Mouse (Mus musculus) layer of hippocampus, adult 18-20 months (tissue): ENCODE results near the gene Ccdc40. TPM values are rescaled to one million over a fixed set of nuclear protein-coding genes. Genes with fewer than 3 reads are reported as not detected.
"Not testable (repeated sequence)": the region's sequence is repeated elsewhere in the genome, so short reads cannot be mapped to it uniquely, and the experiment has no call there.

Experiments
- DNase-seq, 2 experiments: peaks; one replicate each; pipeline ENCODE4 v3.0.0; 2022; ENCODE audit warnings: low spot score in 2 of 2
- total RNA-seq, 2 experiments: library from RNA; stranded (reverse); gene quantifications; 2 replicates each; pipeline ENCODE4 v1.2.3; 2021

Gene Ccdc40
- total RNA-seq, 2 experiments from 2014 or later, result 2.3 to 2.7 TPM

DNA sequence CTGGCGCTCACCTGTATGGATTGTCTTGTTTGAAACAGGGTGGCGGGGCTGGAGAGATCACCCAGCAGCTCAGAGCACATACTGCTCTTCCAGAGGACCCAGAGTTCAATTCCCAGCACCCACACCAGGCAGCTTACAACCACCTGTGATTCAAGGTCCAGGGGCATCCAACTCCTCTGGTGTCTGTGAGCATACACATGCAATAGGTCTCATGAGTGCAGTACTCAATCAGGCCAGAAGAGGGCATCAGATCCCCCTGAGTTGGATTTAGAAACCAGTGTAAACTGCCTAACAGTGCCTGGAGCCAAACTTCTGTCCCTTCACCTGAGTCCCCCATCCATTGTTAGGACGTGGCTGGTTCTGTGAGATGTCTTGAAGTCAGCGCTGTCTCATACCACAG lies 7.2 kb downstream of the Ccdc40 start:
- peak in 1 of 2 experiments; percentile 63 for DNase-seq

DNA sequence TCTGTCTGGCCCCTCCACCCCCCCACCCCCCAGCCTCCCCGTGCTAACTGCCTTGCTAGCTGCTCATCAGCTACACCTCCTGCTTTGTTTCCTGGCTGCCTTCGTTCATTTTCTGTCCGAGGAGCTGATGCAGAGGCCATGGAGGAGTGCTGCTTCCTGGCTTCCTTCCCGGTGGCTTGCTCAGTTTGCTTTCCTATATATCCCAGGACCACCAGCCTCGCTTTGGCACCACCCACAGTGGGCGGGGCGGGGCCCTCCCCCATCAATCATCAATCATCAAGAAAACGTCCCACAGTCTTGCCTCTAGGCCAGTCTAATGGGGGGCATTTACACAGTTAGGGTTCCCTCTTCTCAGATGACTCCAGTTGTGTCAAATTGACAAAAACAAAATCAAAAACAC lies 8.0 kb downstream of the Ccdc40 start:
- DNase-seq, result no peak

DNA sequence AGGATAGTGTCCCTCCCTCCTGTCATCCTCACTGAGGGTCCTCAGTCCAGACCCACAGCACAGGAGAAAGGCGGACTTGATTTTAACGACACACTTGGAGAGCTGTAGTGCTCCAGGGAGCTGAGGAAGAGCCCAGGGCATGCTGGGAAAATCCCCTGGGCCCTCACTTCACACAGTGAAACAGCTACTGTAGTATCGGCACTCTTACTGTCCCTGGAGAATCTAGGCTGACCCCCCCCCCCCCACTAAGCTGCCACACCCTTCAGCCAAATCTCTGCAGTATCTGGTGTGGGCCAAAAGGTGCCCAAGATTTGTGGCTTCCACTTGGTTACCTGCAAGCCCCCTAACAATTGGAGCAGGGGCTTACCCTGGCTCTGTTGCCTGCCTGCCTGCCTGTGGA lies 8.6 kb downstream of the Ccdc40 start:
- no peak for DNase-seq

DNA sequence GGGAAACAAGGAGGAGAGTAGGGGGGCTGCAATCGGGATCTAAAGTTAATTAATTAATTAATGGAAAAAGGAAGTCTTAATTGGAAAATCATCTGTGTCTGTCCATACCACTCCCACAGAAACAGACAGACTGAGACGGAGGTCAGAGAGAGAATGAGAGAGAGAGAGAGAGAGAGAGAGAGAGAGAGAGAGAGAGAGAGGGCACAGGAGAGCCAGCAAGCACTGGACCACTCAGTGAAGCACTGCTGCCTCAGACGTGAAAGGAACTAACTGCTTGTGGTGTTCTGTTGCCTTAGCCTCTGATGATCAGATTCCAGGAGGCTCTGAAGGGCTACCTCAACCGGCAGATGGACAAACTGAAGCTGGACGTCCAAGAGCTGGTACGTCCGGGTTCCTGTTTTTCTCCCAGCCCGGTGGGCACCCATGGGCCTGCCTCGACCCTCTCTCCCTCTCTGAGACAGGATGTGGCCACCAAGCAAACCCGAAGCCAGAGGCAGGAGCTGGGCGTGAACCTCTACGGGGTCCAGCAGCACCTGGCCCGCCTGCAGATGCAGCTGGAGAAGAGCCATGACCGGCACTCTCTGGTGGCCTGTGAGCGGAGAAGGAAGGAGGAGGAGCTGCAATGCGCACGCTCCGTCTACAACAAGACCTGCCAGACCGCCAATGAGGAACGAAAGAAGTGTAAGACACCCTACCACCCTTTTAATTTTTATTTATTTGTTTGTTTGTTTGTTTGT lies 9.4 kb downstream of the Ccdc40 start:
- DNase-seq, result no peak

DNA sequence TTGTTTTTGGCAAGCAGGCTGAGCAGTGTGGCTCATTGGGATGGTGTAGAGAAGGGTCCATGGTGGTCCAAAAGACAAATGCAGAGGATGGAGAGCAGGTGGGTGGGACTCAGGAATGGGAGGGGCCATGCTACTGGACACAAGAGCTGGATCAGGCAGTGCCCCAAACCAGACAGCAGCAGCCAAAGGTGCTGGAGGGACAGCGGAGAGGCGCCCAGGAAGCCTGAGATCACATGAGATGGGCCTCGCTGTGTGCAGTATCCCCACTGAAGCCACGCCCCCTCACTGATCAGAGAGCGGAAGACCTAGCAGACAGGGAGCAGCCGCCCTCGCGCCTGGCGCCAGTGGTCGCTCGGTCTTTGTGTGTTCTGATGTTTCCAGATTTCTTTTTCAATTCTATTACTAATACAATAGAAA lies 9.9 kb downstream of the Ccdc40 start:
- DNase-seq, result no peak

DNA sequence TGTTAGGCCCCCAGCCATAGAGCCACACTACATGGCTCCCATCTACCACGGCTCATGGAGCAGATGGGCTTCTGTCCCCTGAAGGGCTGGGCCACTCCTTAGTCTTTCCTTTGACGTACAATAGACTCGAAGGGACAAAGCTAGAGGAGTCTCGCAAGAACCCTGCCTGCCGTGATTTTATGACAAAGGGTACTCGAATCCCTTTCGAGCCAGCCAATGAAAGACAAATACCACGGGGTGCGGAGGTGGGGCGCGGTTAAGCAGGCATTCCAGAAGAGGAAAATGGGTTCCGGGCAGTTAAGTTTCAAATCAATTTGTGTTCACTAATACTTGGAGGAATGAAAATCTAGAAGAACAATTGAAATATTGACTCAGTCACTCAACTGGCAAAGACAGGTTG lies 11.1 kb downstream of the Ccdc40 start:
- no peak for DNase-seq

DNA sequence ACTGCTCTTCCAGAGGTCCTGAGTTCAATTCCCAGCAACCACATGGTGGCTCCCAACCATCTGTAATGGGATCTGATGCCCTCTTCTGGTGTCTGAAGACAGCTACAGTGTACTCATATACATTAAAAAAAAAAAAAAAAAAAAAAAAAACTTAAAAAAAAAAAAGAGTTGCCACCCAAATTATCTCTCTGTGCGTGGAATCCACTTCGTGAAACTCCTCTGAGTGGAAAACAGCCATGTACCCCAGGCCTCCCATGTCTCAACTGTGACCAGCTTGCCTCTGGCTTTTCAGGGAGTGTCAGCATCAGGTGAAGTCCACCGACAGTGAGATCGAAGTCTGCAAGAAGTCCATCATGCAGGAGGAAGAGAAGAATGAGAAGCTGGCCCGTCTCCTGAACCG lies 17.2 kb downstream of the Ccdc40 start:
- DNase-seq, result not testable (repeated sequence)

DNA sequence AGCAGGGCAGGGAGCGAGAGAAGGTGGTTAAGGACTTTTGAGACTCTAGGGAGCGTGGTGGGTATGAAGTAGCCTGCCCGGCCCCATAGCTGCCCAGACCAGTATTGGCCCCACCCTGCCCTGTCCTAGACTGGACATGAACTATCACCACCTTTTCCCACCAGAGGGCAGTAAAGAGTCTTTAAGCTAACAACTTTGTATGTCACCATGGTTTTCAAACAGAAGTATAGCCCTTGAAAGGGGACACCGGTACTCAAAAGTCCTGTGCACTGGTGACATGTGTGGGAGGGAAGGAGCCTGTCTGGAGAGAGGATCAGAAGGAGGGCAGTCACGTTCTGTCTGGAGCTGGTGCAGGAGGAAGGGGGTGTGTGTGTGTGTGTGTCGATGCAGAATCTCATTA lies 20.6 kb downstream of the Ccdc40 start:
- DNase-seq, result peak in 1 of 2 experiments; percentile 55

- DNase-seq, result no peak
These were observed 22.6 kb downstream of the Ccdc40 start for GRCm38 (mm10) chr11:119250998-119251397.

DNA sequence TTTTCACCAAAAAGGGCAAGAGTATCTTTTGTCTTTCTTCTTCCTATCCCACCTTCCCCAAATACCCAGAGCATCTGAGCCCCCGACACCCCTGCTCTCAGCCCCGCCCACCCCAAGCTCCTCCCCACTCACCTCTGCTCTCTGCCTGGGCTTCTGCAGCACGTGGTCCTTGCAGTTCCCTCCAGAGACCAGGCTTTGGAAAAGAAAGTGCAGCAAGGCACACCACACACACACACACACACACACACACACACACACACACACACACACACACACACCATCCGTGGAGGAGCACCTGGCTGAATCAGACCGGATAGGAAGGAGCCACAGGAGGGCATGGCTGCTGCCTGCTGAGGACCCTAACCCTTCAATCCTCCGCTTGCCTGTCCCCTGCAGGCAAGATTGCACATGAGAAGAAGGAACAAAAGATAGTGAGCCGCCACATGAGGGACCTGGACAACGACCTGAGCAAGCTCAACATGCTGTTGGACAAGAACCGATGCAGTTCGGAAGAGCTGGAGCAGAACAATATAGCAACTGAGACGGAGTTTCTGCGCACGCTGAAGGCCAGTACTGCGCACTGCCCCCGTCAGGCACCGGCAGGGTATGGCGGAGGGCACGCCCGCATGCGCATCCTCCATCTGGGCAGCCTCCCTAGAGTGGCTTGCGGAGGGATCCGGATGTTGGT lies 24.6 kb downstream of the Ccdc40 start:
- no peak for DNase-seq

- not testable (repeated sequence) for DNase-seq
These were observed 28.2 kb downstream of the Ccdc40 start for GRCm38 (mm10) chr11:119256557-119256956.

GRCm38 (mm10) chr11:119258216-119258571 lies 29.8 kb downstream of the Ccdc40 start:
- no peak for DNase-seq

DNA sequence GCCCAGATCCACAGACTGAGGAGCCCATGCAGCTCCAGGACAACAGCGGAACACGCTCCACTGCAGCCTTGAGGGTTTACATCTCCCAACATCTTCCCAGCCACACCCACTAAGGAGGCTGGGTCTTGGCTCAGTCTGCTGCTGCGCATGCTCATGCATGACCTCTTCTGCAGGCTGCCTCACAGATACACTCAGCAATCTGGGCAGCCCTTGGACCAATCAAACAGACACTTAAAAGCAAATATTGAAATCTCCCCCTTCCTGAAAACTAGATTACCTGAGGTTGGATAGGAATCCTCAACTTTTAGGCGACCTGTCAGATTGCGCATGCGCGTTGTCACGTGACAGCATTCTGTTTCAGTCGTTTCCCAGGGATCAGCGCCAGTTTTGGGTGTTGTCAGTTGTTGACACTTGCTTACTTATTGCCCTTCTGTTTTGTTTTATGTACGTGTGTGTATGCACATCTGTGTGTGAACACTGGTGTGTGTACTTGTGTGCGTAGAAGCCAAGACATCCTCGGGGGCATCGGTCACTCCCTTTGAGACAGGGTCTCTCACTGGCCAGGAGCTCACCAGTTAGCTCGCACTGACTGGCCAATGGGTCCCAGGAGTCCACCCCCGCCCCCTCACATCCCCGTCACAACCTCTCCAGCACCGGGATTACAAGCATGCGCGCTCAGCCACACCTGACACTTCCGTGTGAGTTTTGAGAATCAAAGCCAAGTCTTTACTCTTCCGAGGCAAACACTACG lies 30.4 kb downstream of the Ccdc40 start:
- peak; percentile 44 to 75 for DNase-seq

DNA sequence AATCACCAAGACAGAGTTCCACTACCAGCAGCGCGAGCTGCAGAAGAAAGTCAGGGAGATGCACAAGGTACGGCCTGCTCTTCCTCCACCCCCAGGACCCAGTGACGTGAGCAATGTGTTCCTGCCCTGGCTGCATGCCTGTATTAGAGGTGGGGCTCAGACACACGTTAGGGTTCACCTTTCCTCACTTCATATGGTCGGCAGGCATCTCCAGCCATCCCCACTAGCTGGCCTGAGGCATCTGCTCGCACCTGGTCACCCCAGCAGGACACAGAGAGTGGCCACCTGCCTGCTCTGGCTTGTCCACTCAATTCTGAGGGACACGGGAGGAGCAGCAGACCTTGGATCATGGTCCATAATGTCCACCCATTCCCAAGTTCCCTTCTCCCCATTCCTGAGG lies 31.6 kb downstream of the Ccdc40 start:
- DNase-seq, result no peak

- no peak for DNase-seq
These were observed 36.0 kb downstream of the Ccdc40 start for GRCm38 (mm10) chr11:119264413-119264812.

DNA sequence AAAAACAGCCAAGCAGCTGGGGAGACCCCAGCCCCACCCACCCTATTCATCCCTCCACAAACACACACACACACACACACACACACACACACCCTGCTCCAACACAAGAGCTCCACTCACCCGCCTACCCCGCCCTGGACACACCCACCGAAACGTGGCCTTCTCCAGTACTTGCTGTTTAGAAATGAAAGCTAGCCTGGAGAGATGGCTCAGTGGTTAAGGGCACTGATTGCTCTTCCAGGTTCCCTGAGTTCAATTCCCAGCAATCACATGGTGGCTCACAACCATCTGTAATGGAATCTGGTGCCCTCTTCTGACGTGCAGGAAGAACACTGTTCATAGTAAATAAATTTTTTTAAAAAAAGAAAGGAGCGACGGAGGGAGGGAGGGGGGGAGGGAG lies 37.4 kb downstream of the Ccdc40 start:
- no peak for DNase-seq

- peak in 1 of 2 experiments; percentile 65 for DNase-seq
These were observed 38.9 kb downstream of the Ccdc40 start for GRCm38 (mm10) chr11:119267241-119267674.

GRCm38 (mm10) chr11:119267768-119268556 lies 39.6 kb downstream of the Ccdc40 start, which contains the start of gene Gaa:
TSS of gene Gaa (plus strand) at chr11:119267887.
- DNase-seq, result peak; percentile 89 to 99

DNA sequence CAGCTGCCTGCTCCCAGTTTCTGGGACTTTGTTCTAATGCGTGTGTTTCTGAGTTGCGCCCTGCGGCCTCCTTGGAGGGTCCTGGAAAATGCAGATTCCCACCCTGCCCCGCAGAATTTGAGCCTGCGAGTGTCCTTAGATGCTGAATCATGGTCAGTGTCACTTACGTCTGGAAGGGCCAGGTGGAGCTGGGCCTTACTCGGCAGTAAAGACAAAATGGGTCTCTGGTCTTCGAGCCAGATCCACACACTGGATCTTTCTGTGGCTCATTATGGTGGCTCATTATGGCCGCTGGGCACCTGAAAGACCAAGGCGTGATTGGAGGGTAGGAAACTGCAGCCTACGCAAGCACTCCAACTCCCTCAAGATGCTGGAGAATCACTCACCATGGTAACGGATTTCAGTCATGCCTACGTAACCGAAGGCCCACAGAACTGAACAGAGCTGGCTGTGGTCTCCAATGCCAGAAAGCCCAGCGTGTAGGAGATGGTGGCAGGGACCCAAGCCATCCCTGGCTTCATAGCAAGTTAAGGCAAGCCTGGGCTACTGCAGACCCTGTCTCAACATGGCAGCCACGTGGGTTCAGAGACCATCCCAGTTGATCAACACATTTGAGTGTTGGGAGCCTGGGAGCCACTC lies 40.3 kb downstream of the Ccdc40 start:
- DNase-seq, result peak; percentile 67 to 81

DNA sequence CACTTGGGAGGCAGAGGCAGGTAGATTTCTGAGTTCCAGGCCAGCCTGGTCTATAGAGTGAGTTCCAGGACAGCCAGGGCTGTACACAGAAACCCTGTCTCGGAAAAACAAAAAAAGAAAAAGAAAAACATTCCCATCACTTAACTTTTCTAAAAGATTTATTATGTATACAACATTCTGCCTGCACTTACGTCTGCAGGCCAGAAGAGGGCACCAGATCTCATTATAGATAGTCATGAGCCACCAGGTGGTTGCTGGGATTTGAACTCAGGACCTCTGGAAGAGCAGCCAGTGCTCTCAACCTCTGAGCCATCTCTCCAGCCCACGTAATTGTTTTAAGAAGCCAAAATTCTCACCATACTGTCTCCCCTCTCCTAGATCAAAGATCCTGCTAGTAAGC lies 44.1 kb downstream of the Ccdc40 start:
- DNase-seq, result not testable (repeated sequence)
